8 mouse cellular contexts compared by ENCODE assay signal in the genomic region with DNA sequence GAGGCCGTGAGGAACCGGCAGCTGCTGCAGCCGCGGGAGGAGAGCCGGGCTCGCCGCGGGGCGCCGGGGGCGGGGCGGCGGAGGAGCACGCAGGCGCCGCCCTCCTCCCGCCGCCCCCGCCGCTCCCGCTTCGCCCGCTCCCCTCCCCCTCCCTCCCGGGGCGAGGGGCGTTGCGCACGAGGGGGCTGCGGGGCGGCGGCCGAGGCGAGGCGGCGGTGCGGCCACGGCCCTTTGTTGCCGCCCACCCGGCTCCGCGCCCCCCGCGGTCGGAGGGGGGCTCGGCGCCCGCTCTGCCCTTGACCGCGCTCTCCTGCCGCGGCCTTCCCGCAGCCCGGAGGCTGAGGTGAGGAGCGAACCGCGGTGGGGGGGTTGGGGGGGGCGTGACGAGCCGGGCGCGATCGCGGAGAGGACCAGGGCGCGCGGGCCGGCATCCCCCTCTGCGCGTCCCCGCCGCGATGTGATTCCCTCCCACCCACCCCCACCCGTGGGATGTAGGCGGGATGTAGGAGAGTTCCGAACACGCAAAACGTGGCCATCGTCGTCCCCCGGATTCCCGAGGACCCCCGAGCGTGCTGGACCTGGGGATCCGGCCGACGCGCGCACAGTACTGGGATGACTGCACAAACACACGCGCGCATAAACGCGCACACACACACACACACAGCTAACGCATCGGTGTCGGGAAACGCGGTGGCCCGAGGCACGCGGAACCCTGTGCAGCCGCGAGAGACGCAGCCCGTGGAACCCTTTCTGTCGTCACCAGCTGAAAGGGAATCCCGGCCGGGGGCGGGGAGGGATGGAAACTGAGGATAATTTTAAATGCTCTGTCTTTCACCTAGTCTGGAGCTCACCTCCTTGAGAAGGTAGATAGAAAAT. TPM values are rescaled to one million over a fixed set of nuclear protein-coding genes. Genes with fewer than 3 reads are reported as not detected.
DNase-seq lines count a peak whose midpoint lies in the region; ATAC-seq lines count a peak whose summit lies in the region.

Enah (minus strand) TSS at position 65 of the 876 bp plus-strand sequence.

- H3K9me3 ChIP-seq in erythroblast, embryonic 14.5 days (ENCODE audit: control insufficient read depth, low read length): no peaks in the 10 kb centered on the region
- H3K9me3 ChIP-seq in embryonic facial prominence, embryonic 14.5 days (ENCODE audit: control insufficient read depth, low read length): no peaks in the 10 kb centered on the region
- H3K9me3 ChIP-seq in kidney, embryonic 14.5 days (ENCODE audit: control insufficient read depth, low read length): no peaks in the 10 kb centered on the region
- H3K9me3 ChIP-seq in limb, embryonic 15.5 days: no peaks in the 10 kb centered on the region
- H3K9me3 ChIP-seq in midbrain, embryonic 16.5 days (replicated peaks; ENCODE audit: control insufficient read depth, low read length, poor library complexity, severe bottlenecking): no peaks in the 10 kb centered on the region

- H3K9ac ChIP-seq in embryonic facial prominence, embryonic 14.5 days (ENCODE audit: low read depth, low read length): peak within 1 kb of the TSS; percentile 97
- H3K9ac ChIP-seq in kidney, embryonic 14.5 days (ENCODE audit: low read depth, low read length): peak within 1 kb of the TSS; percentile 97
- H3K9ac ChIP-seq in limb, embryonic 15.5 days: peak within 1 kb of the TSS; percentile 86
- peak within 1 kb of the TSS; percentile 90 for H3K9ac ChIP-seq in midbrain, embryonic 16.5 days (ENCODE audit: low read depth, low read length)

- H3K36me3 ChIP-seq in erythroblast, embryonic 14.5 days (ENCODE audit: control insufficient read depth): no peaks in the 10 kb centered on the region
- H3K36me3 ChIP-seq in embryonic facial prominence, embryonic 14.5 days (ENCODE audit: control insufficient read depth, insufficient read depth, low read length): no peaks in the 10 kb centered on the region
- H3K36me3 ChIP-seq in kidney, embryonic 14.5 days (ENCODE audit: control insufficient read depth, insufficient read depth, low read length): no peaks in the 10 kb centered on the region
- 0 out of 2 replicates have a peak, but pooled peaks cover 2% of the 10 kb centered on the region for H3K36me3 ChIP-seq in limb, embryonic 15.5 days
- no peaks in the 10 kb centered on the region for H3K36me3 ChIP-seq in midbrain, embryonic 16.5 days (ENCODE audit: control insufficient read depth, insufficient read depth, low read length)

- peak; percentile 90 for DNase-seq in embryonic facial prominence, embryonic 14.5 days (ENCODE audit: low spot score)
- DNase-seq in heart, adult 9 months (ENCODE audit: low spot score in 2 of 2): peak; percentile 22 to 47
- DNase-seq in telencephalon, adult 2 months (ENCODE audit: low read depth, low spot score): peak; percentile 40

- under 1% methylated on average over 33 of the region's 109 CpGs for WGBS in embryonic facial prominence, embryonic 14.5 days
- WGBS in kidney, embryonic 14.5 days: under 1% methylated on average over 50 of the region's 109 CpGs
- under 1% methylated on average over 89 of the region's 109 CpGs for WGBS in limb, embryonic 15.5 days
- under 1% methylated on average over 50 of the region's 109 CpGs for WGBS in midbrain, embryonic 16.5 days

- H3K4me2 ChIP-seq in embryonic facial prominence, embryonic 14.5 days (ENCODE audit: low read depth, low read length): peak within 1 kb of the TSS; percentile 84
- H3K4me2 ChIP-seq in kidney, embryonic 14.5 days (replicated peaks; ENCODE audit: low read depth, low read length): peak within 1 kb of the TSS; percentile 90
- H3K4me2 ChIP-seq in limb, embryonic 15.5 days: peak within 1 kb of the TSS; percentile 81
- peak within 1 kb of the TSS; percentile 50 for H3K4me2 ChIP-seq in midbrain, embryonic 16.5 days (ENCODE audit: low read length)

- peak within 1 kb of the TSS; percentile 50 for H3K4me3 ChIP-seq in erythroblast, embryonic 14.5 days (replicated peaks)
- H3K4me3 ChIP-seq in embryonic facial prominence, embryonic 14.5 days (ENCODE audit: low read depth, low read length): peak within 1 kb of the TSS; percentile 93
- peak within 1 kb of the TSS; percentile 93 for H3K4me3 ChIP-seq in kidney, embryonic 14.5 days (ENCODE audit: low read length)
- peak within 1 kb of the TSS; percentile 87 for H3K4me3 ChIP-seq in limb, embryonic 15.5 days
- H3K4me3 ChIP-seq in midbrain, embryonic 16.5 days (ENCODE audit: low read depth, low read length): peak within 1 kb of the TSS; percentile 87

- ATAC-seq in erythroblast, adult 5-6 weeks (replicated peaks; ENCODE audit: low FRiP score, poor library complexity, severe bottlenecking): no peak
- ATAC-seq in embryonic facial prominence, embryonic 14.5 days (ENCODE audit: low read depth): peak; percentile 81
- peak; percentile 84 for ATAC-seq in kidney, embryonic 14.5 days (ENCODE audit: low FRiP score, low TSS enrichment)
- peak; percentile 74 for ATAC-seq in limb, embryonic 15.5 days (ENCODE audit: insufficient number of reproducible peaks, low FRiP score, low TSS enrichment, low read depth)
- peak; percentile 85 for ATAC-seq in midbrain, embryonic 16.5 days

- peaks cover 70% of the 10 kb centered on the region for H3K27me3 ChIP-seq in erythroblast, embryonic 14.5 days (ENCODE audit: control insufficient read depth)
- no peaks in the 10 kb centered on the region for H3K27me3 ChIP-seq in embryonic facial prominence, embryonic 14.5 days (replicated peaks; ENCODE audit: control insufficient read depth, insufficient read depth, low read length)
- no peaks in the 10 kb centered on the region for H3K27me3 ChIP-seq in kidney, embryonic 14.5 days (ENCODE audit: control insufficient read depth, insufficient read depth, low read length)
- no peaks in the 10 kb centered on the region for H3K27me3 ChIP-seq in limb, embryonic 15.5 days
- no peaks in the 10 kb centered on the region for H3K27me3 ChIP-seq in midbrain, embryonic 16.5 days (ENCODE audit: control insufficient read depth, insufficient read depth, low read depth, low read length)

- no peaks in the 10 kb centered on the region for H3K4me1 ChIP-seq in erythroblast, embryonic 14.5 days (ENCODE audit: control insufficient read depth)
- H3K4me1 ChIP-seq in embryonic facial prominence, embryonic 14.5 days (ENCODE audit: control insufficient read depth, insufficient read depth, low read length): peaks cover 14% of the 10 kb centered on the region
- peaks cover 3% of the 10 kb centered on the region; the same call in 1 of the 2 replicates for H3K4me1 ChIP-seq in kidney, embryonic 14.5 days (ENCODE audit: control insufficient read depth, insufficient read depth, low read length)
- H3K4me1 ChIP-seq in limb, embryonic 15.5 days: peaks cover 12% of the 10 kb centered on the region
- peaks cover 27% of the 10 kb centered on the region for H3K4me1 ChIP-seq in midbrain, embryonic 16.5 days (ENCODE audit: control insufficient read depth, insufficient read depth, low read length)

- H3K27ac ChIP-seq in embryonic facial prominence, embryonic 14.5 days (replicated peaks; ENCODE audit: low read depth, low read length): peak within 1 kb of the TSS; percentile 94
- H3K27ac ChIP-seq in kidney, embryonic 14.5 days (ENCODE audit: low read depth, low read length): peak within 1 kb of the TSS; percentile 92
- peak within 1 kb of the TSS; percentile 95 for H3K27ac ChIP-seq in limb, embryonic 15.5 days
- peak within 1 kb of the TSS; percentile 99 for H3K27ac ChIP-seq in midbrain, embryonic 16.5 days (ENCODE audit: low read length)

RNA-seq across cellular contexts. Expression of gene Enah, which starts in this region (rescaled TPM):
- 0.01 TPM in 1 of 2 replicates, not detected in the other for polyA plus RNA-seq in erythroblast, embryonic 14.5 days (2012)
- 0.21 TPM in 1 of 2 replicates, not detected in the other for total RNA-seq in erythroblast, adult 5-6 weeks (2015; ENCODE audit: low replicate concordance)
- total RNA-seq in erythroblast, adult 5-6 weeks (2017; ENCODE audit: low replicate concordance): 0.77 and 1.1 TPM in 2 replicates
- polyA plus RNA-seq in embryonic facial prominence, embryonic 14.5 days (2014; fragmentation: Nextera tagmentation; extraction: Ambion mirVana): 23.7 and 27.6 TPM in 2 replicates
- 25.6 and 28.8 TPM in 2 replicates for polyA plus RNA-seq in kidney, embryonic 14.5 days (2014; fragmentation: Nextera tagmentation; extraction: Ambion mirVana)
- 17.3 and 20.8 TPM in 2 replicates for polyA plus RNA-seq in limb, embryonic 15.5 days (2015; fragmentation: Nextera tagmentation; extraction: Ambion mirVana)
- 27.3 and 33.5 TPM in 2 replicates for polyA plus RNA-seq in midbrain, embryonic 16.5 days (2015; fragmentation: Nextera tagmentation; extraction: Ambion mirVana)

Comparison
In these comparisons a context has a peak if more than half of its experiments do, and no peak if none do; other contexts are left out.
1. RNA of gene Enah (polyA plus RNA-seq): 25.6 to 28.8 TPM in kidney, embryonic 14.5 days, 27.3 to 33.5 TPM in midbrain, embryonic 16.5 days, 23.7 to 27.6 TPM in embryonic facial prominence, embryonic 14.5 days and 17.3 to 20.8 TPM in limb, embryonic 15.5 days; 0.01 TPM in erythroblast, embryonic 14.5 days; every median in the first group is over 10 times any median in the second.
2. DNase-seq: peak in every context shown above with its lines; median percentile 90 in embryonic facial prominence, embryonic 14.5 days; 40 in telencephalon, adult 2 months; 34 in heart, adult 9 months.
3. Peak in every context shown above with its lines, with median percentiles within 50 percentile points of each other: H3K4me3 ChIP-seq, H3K27ac ChIP-seq, H3K4me2 ChIP-seq and H3K9ac ChIP-seq.